Mouse (Mus musculus) retina, postnatal 7 days (tissue): ENCODE measurements around the gene Opcml.
A peak's percentile ranks its signal among the peaks of the same experiment; 100 is the strongest.

Experiments
- DNase-seq: peaks from one replicate; pipeline ENCODE4 v3.0.0-alpha.2; 2012; ENCODE audit warnings: low read depth, low spot score

The Opcml gene

DNA sequence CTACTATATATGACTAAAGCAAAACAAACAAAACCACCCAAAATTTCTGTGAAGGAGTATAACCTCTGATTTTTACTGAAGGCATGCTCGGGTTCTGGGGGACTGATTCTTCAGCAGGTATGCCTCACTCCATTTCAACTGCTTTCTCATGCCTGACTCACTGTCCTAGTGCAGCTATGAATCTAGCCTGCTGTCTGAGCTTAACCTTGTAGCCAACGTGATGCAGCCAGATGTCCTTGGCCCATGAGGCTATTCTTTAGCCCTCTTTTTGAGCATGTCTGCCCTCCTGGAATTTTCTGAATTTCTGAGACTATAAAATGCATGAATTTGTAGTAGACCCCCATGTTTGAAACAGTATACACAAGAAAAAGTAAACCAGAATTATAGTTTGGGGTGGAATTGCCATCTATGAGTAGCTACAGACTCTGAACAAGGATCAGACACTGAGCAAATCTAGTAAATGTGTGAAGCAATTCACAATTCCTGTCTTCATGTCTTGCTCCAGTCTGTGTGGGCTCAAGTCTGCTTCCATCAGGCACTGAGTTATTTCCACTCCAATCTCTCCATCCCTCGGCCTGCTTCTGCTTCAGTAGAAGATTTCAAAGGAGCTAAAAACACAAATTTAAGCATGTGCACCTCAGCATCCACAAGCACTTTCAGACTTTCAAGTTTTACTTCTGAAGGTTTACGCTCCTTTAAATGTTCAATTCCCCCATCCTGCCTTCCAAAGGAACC, 528.6 kb downstream of the Opcml start:
- DNase-seq = no peak

DNA sequence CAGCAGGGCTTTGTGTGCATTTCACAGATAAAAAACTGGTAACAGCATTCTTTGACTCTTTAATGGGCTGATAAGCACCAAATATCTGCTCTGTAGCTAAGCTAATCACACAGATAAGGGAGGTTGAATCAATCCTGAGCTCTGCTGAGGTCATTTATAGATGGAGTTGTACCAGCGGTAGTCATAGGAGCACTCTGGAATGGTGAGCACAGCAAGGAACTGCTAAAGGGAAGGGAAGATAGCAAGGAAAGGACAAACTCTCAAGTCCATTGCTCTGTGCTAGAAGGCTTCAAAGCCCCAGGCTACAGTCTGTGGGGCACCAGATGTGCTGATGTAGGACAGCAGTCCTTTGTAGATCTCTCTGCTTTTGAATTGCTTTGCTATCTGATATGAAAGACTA, 529.2 kb downstream of the Opcml start:
- no peak for DNase-seq

DNA sequence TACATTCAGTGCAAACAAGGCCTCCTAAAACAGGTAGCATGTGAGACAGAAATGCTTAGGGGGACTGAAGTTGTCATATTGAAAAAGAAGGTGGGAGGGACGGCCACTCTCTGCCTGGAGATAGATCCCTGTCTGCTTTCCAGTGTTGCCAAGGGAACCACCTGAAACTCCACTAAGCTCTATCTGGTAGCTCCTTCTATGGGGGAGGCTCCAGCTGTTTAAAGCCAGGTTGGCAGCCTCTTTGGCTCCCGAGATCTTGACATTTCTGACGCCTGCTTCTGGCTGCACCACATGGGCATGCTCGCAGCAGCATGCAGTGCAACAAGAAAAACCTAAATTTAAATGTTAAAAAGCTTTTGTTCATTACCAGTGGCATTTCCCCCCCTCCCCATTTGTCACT, 537.4 kb downstream of the Opcml start:
- no peak for DNase-seq

DNA sequence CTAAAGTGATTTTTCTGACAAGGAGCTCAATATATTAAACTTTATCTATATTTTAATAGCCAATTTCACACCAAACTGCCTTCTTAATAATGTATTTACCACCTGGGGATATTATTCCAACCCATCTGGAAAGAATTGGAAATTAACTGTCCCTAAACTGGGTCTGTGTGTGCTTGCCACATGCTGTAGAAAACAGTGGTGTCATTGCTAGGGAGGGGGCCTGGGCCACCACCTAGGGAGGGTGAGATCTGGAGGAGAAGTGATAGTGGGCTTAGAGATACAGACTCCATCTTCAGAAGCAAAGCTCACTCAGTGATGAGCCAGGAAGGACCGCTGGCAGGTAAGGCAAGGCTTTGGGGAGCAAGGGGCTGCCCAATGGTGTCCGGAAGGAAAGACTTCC, 537.9 kb downstream of the Opcml start:
- DNase-seq = no peak

DNA sequence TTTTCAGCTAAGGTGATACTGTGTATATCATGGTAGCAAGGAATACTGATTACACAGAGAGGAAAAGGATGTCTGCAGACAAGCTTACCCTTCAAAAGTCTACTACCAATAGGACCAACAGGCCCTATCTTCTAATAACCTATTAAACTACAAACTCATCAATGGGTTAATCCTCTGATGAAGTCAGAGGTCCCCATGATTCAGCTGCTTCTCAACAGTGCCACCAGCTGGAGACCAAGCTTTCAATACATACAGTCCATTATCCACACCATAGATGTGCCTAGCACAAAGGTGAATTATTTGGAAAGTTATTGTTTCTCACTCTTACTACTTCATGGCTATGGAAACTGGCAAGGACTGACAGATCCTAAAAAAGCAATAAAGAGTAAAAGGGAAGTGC, 538.9 kb downstream of the Opcml start:
- no peak for DNase-seq

DNA sequence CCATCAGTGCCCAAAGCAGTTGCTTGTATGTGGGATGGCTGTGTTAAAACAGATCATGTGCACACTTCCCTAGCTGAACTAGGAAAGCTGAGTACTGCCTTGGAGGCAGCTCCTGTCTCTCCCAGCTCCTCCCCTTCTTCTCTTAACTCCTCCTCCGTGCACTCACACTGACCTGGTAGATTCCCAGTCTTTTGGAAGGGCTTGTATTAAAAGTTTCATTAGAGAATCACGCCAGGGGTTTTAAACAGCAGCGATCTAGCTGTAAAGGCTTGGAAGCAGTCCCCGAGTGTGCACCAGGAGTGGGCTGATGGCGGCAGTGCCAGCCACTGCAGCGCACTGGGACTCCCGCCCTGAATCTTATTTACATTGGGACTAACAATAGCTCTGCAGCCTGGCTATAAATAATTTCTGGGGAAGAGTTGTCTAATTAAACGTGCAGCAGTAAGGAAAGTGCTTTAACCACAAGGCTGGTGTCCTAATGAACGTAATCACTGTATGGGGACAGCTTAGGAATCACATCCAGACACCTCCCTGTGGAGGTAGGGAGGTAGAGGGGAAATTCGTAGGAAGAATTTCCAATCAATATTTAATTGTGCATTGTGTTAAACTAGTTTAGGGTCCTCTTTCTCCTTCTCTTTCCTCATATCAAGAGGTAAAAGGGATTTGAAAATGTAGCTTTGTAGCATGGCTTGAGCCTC, 546.1 kb downstream of the Opcml start:
- no peak for DNase-seq

DNA sequence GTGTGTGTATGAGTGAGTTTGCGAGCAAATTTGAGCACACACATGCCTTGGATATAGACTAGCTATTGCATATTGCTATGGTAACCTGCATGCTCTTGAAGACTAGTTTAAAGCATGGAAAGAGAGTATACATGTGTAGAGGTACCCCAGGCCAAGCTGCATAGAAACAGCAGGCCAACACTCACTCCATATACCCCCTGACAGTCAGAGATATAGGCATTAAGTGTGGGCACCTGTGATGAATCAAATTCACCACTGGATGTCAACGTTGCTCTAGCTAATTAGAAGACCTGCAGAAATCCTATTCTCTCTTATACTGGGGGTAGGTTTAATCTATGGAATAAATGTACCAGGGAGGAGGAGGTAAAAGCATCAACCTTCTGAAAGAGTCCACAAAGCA, 547.3 kb downstream of the Opcml start:
- no peak for DNase-seq

DNA sequence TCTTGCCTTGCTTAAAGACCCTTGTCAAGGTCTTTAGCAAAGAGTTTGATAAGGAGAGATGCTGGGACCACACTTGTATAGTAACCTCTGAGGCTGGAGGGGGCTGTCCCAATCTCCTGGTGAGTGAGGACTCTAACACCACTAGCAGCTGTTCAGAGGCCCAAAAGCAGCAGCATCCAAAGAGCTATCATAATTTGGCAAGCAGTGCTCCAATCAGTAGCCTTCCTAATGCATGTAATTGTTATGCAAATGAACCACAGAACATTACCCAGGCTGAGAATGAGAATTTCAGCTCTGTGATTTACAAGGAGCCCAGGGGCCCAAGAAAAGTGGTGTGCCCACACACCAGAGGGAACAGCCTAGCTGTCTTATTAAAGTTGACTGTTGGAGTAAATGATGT, 564.4 kb downstream of the Opcml start:
- no peak for DNase-seq

DNA sequence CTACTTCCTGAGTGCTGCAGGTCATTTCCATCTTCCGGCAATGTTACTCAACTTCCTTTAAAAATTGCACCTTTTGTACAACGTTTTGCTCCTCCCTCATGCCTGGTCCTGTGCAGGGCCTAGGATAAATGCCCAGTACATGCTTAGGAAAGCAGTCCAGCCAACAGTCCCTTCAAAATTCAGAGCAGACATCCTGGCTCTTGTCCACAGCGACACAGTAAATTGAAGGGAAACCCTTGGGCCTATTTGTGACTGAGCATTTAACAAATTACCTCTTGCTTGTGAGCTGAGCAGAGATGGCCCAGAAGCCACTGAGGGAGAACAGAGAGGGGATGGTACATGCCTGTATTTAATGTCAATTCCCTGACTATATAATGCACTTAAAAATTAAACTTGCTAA, 567.4 kb downstream of the Opcml start:
- DNase-seq = no peak

DNA sequence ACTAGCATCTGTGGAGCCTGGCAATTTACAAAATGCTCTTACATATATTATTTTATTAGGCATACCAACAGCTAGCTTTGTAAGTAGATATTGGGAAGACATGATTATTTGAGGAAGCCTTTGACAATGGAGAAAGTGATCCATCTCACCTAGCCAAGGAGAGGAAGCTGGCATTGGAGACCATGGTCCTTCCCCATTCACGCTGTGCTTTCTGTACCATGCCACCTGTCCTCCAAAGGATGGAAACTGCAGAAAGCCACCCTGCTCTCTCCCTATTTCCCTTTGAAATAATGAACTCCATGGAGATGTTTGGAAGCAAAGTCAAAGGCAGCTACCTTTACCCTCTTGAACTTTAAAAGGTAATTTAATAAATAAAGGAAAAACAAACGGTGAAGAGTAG, 570.1 kb downstream of the Opcml start:
- no peak for DNase-seq

DNA sequence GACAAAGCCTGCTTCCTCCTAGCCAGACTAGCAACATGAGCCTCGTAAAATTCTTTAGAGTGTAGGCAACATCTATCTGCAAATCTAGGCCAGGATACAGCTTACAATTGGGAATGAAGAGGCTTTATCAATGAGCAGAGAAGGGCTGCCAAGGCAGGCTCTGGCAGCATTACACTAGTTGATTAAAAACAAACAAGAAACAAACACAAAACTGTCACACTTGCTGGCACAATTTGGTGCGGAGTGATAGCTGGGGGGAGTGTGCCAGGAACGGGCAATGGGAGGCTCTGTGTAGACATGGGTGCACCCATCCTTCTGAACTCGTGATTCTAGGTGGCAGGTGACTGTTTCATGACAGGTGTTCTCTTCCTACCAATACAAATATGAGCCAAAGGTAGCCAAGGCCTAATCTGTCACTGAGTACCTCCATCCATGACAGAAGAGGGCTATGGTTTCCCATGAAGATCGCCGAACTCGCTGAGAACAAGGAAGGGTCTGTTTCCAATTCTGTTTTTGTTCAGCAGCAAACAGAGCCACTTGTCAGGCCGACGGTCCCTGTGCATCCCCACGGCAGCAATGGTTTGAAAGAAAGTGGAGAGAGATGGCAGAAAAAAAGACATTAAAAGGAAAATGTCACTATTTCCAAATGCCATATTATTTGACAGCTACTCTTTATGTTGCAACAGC, 574.0 kb downstream of the Opcml start:
- no peak for DNase-seq

DNA sequence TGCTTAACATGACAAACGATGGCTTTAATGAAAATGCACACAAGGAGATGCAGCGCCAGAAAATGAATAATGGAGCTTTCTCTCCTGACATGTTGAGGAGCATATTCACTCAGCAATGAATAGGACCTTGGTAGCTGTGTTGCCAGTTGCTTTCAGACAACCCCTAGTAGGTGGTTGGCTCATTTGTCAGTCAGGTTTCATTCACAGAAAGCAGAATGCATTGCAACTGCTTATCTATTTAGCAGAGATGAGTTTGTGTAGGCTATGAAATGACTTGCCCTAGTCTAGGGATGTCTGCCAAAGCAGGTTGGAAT, 574.5 kb downstream of the Opcml start:
- no peak for DNase-seq

DNA sequence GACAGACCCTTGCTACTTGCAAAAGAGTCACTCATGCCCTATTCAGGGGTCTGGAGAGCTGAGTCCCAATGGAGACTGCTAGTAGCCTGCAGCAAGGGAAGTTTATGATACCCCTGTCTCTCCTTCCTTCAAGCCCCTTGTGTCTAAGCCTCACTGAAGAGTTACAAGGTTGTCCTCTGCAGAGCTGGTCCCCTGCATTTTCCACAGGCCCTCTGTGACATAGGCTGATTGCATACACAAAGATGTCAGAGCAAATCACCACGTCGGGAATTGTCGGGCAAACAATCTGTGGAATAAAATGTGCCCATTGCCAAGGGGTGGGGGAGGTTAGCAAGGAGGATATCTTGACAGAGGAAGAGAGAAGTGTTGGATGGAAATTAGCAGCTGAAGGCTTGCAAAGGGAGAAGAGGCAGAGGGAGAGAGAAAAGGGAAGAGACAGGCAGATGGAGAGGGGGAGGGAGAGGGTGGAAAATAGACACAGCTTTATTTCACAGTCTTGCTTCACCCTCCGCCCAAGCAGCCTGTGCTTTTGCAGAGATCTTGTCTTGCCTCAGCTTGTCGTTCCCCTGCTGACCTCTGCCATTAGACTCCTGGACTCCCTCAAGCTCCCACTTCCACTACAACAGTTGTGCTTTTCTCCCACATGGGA, 596.1 kb downstream of the Opcml start:
- DNase-seq = no peak

DNA sequence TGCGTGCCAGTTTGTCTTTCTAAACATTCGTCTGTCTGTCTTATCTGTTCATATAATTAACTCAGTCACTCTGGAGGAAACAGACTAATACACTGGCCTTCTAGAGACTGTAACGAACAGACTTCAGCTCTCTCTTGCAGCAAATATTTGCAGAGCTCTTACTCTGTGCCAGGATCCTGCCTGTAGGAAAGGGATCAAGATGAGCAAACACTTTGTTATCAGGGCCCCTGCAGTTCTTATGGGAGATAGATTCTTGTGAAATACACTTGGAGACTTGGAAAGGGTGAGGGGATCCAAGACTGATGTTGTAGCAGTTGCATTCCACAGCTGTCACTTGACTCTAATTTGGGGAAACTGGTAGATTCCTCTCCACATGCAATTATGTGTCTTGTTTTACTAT, 604.6 kb downstream of the Opcml start:
- no peak for DNase-seq

DNA sequence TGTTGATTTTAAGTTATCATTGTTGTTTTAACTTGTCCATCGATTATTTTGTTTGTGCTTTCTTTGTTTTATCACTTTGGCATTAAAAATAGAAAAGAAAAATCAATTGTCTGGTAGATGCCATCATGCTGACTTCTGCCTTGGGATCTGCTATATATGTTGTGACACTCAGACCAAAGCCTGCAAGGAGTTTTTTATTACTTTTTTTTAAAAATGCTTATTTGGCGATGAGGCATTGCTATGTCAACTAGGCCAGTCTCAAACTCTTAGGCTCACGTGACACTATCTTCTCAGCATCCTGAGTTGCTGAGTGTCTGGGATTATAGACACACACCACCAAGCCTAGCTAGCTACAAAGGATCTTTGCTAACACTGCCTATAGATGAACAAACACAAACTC, 605.1 kb downstream of the Opcml start:
- no peak for DNase-seq

DNA sequence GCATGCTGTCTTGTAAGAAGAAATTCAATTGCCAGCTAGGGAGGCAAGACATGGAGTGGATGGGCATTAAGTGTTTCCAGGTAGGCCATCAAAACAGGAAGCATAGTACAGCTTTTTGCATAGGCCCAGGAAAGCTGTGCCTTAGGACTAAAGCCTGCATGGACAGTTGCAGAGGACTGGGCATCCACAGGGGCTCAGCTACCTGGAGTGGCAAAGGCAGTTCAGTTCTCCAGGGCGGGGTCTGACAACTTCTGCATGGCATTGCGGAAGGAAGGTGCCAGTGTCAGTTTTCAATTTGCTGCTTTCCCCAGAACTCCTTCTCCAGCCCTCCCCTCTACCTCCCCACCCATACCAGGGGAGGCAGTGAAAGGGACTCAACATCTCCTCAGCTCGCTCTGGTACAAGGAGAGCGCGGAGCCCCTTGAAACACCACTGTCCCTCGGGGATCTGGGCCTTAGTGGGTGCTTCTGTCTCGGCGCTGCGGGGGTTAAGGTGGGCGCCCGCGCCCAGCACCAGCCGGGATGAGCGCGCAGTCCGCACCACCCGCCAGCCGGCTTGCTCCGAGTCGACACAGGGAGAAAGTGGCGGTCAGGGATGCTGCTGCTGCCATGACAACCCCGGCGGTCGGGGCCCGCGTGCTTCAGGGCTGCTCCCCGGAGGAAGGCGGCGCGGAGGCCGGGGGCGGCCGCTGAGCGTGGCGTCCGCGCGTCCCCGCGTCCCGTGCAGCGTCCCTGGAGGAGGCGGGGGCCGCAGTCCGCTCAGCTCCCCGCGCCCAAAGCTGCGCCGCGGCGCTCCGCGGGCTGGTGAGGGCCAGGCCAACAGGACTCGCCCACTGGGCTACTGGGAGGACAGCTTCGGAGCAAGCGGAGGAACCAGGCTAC, 612.4 kb downstream of the Opcml start:
- peak; percentile 27 for DNase-seq

DNA sequence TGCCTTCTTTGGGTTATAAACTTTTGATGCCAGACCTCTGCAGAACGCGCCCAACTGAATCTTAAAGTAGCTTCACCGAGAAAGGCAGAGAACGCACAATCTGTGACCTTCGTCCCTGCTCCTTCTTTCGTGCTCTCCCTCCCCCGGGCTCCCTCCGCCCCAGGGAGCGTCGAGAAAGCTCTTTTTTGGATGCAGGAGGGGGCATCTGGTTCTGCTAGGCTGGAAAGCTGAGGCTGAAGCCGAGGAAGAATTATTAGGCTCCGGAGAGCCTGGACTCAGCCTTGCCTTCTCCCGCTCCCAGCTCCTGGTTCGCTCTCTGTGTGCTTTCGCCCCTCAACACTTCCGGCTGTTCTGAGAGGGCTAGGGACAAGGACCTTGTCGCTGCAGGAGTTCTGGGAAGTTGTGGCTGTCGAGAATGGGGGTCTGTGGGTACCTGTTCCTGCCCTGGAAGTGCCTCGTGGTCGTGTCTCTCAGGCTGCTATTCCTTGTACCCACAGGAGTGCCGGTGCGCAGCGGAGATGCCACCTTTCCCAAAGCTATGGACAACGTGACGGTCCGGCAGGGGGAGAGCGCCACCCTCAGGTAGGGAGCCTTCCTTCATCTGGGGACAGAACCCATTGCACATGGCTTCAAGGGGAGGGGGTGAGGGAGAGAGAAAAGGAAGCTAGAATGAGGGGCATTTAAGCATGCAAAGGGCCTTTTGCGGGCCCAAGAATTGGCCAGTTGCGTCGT, 613.4 kb downstream of the Opcml start:
- no peak for DNase-seq

DNA sequence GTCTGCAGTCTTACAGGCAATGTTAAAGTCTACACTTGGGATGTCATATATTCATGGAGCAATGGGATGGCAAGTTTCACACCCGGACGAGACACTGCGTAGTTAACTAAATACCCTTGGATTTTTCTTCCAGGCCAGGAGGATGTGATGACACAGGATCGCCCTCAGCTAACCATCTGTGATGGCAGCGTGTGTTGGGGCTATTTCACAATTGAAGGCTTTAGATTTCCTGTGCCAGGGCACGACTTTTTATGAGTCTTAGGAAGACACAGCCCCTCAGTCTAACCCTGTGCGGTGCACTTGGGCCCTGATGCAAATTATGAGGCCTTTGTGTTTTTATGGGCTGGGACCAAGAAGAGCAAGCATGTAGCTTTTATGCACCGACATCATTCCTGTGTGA, 614.0 kb downstream of the Opcml start:
- no peak for DNase-seq

DNA sequence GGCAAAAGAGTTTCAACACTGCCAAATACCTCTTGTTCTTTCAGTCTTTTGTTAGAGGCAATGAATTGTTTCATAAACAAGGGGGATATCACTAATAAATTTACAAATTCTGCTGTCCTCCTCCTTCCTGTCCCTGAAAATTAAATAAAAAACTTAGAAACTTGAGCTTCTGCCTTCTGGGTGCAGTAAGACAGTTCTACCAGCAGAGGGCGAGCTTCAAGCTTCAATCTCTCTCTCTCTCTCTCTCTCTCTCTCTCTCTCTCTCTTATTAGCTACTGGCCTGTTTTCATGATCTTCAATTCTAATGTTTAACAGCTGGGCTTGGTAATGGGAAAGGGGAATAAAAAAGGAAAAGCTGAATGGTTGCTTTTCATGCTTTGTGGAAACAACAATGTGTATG, 615.2 kb downstream of the Opcml start:
- DNase-seq = peak; percentile 38

DNA sequence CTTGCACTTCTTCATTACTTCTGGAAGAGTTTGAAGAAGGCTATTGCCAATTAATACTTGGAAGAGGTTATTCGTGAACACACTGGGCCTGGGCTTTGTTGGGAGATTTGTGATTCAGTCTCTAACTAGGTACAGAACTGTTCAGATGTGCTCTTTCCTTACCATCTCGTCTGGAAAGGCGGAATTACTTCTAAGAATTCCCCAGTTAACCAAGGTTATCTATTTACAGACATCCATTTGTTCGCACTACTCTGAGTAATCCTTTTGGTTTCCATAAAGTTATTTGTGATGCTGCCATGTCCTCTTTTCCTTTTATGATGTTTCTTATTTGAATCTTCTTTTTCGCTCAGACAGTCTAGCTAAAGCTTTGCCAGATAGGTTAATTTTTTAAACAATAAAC, 630.2 kb downstream of the Opcml start:
- no peak for DNase-seq

DNA sequence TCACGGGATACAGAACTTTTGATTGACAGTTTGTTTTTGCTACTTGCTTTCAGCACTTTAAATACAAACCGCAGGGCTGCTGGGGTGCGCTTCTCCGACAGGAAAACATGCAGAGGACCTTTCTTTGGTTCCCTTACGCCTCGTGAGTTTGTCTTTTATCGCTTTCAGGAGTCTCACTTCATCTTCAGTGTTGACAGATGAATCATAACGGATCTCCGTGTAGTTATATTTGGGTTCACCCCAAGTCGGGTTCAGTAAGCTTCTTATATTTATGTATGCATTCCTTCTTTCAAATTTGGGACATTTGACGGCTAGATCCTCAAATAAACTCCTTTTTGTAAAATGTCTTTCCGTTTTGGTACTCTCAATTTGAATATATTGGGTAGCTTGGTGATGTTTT, 632.8 kb downstream of the Opcml start:
- DNase-seq = no peak
